Mouse (Mus musculus) urinary bladder, postnatal 14 days (tissue): ENCODE data around the gene Them7.
A peak's percentile ranks its signal among the peaks of the same experiment; 100 is the strongest.

Experiments
- DNase-seq: peaks from one replicate; pipeline ENCODE4 v3.0.0; 2021; ENCODE audit warnings: low spot score

The Them7 gene

GRCm38 (mm10) chr2:105416660-105417348 lies 192.7 kb downstream of the Them7 start:
- no peak for DNase-seq

DNA sequence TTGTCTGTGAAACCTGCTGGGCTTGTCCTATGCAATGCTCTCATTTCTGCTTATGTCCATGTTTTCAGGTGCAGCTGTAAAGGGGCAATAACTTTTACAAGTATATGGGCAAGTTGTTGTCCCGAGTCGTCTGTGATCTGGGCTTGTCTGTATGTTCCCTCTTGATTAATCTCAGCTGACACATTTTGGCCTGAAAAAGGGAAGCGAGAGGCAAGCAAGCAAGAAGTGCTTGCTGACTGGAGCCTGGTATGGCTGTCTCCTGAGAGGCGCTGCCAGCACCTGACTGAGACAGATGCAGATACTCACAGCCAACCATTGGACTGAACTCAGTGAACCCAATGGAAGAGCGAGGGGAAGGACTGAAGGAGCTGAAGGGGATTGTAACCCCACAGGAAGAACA lies 193.5 kb downstream of the Them7 start:
- no peak for DNase-seq

DNA sequence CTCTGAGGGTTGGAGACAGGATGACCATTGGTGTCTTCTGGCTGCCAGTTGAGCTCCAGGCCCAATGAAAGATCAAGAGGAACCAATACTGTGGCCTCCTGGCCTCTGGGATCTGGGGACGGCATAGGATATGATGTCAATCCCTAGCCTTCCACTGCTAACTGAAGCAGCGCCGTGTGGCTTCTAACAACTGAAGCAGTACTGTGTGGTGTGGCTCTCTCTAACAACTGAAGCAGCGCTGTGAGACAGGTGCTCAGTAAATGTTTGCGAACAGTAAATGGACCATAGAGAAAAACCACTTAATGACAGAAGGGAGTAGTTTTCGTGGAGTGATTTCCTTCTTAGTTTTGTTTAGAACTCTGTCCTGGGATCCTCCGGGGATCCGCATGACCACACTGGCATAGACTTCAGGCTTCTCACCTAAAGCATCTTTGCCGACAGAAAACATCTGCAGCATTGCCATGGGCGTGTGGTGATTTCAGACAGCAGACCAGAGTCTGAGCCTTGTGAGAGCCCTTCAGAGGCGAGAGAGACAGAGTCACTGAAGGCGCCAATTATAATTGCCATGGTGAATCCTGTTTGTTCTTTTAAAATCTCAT lies 194.6 kb downstream of the Them7 start:
- DNase-seq = no peak

DNA sequence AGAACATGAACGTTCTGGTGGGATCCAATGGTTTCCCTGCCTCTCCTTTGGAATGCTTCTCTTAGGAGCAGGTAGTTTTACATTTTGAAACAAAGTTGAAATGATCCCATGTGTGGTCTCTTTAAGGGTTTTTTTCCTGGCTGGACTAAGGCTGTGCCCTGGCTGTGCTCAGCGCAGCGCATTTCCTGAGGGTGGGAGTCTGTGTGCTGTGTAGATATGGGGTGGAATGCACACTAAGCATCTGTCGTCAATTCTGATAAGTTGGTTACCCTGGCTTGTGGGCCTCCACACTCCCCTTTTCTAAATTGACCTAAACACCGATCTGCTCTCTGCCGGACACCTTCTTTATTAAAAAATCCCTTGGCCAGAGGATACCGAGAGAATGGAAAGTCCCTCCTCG lies 203.3 kb downstream of the Them7 start:
- DNase-seq = no peak

DNA sequence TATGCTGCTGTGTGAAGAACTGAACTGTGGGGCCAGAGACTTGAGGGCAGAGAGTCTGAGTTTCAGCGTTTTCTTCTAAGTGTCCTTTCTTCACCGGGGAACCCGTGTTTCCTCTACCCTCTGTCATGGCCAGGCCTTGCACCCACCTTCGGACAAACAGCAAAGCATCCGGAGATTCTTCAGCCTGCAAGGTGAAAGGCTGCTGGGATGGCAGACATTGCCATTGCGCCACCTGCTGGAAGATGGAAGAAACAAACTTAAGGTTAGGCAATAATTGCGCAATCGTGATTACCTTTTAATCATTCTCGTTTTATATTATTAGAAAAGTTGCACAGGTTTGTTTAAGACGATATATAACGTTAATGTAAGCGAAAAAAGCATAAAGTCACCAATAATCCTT lies 203.9 kb downstream of the Them7 start:
- DNase-seq = peak; percentile 81

DNA sequence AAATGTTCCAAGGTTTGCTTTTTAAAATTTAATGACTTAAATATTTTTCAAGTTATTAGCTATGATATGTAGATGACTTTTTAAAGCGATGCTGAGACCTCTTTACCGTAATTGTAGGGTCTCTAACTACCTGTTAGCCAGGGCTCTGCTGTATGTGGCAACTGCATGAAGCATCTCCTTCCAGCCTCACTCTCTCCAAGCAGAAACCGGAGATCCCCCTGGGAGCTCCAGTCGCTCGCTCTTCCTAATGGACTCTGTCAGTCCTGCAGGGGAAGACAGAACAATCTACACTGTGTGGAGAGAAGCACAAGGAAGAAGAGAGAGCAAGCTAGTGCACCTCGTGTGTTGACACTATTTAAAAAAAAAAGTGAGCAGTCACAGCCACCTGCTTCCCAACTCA lies 204.3 kb downstream of the Them7 start:
- DNase-seq = no peak
